Mouse (Mus musculus): ENCODE measurements around the gene Synj1. TPM values are rescaled to one million over a fixed set of nuclear protein-coding genes. Genes with fewer than 3 reads are reported as not detected.

Synj1 gene
- total RNA-seq, 2 experiments from 2014 or later = 14.6 TPM

DNA sequence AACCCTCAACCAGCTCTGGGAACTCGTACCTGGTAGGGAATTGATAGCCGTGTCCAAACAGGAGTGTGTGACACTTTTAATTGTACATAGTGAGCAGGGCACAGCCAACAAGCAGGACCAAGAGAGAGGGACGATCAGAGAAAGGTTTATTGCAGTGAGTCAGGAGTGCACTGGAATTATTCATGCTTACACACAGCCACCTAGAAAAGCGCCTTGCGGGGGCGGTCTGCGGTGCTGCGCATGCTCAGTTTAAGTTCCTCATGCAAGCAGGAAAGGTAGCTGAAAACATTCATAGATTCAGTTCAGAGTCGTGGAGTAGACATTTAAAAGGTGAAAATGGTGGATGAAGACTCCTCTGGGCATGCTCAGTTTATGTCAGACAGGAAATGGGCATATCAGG, 120.4 kb downstream of the Synj1 start:
- no peak for DNase-seq

Small RNA genes lying within 50 kb of the gene (microRNA-seq; reads per million reads assigned to microRNA genes)
- gene Gm22933 = 0 reads per million in 2 experiments

Other genes starting within 250 kb of the Synj1 start
- 1 to 10 TPM; 5.0 to 5.7 TPM for gene Urb1, start 200.9 kb downstream of the Synj1 start, total RNA-seq (2021)
- gene Eva1c, start 184.6 kb downstream of the Synj1 start, total RNA-seq (2021) = under 1 TPM; 0.56 to 0.59 TPM
- gene Cfap298, start 76.2 kb downstream of the Synj1 start, total RNA-seq (2021) = 10 to 100 TPM; 23.8 to 27.0 TPM
- gene Paxbp1, start 33.2 kb upstream of the Synj1 start, total RNA-seq (2021) = 10 to 100 TPM; 12.8 to 26.2 TPM
- gene 4932438H23Rik, start 83.8 kb upstream of the Synj1 start, total RNA-seq (2021) = 1 to 10 TPM; 1.3 to 2.6 TPM
- not detected for gene Olig2, start 214.1 kb upstream of the Synj1 start, total RNA-seq (2021)

Measured in gastrocnemius, postnatal 10 days (tissue).